Mouse (Mus musculus): Measurements from ENCODE around the gene Anxa5.

The Anxa5 gene

GRCm38 (mm10) chr3:36455124-36455523 lies 20.6 kb downstream of the Anxa5 start:
- in situ Hi-C loops (cut with MboI, MseI) = loop anchor here (25.0 kb wide), 1 partner anchor 518 kb away; the partner anchor contains the start of gene Dcun1d1

- in situ Hi-C loops (cut with MboI, MseI) = loop anchor here (25.0 kb wide), 1 partner anchor 515 kb away; the partner anchor contains the start of gene Dcun1d1
Measured at GRCm38 (mm10) chr3:36452502-36452901, 23.2 kb downstream of the Anxa5 start.

DNA sequence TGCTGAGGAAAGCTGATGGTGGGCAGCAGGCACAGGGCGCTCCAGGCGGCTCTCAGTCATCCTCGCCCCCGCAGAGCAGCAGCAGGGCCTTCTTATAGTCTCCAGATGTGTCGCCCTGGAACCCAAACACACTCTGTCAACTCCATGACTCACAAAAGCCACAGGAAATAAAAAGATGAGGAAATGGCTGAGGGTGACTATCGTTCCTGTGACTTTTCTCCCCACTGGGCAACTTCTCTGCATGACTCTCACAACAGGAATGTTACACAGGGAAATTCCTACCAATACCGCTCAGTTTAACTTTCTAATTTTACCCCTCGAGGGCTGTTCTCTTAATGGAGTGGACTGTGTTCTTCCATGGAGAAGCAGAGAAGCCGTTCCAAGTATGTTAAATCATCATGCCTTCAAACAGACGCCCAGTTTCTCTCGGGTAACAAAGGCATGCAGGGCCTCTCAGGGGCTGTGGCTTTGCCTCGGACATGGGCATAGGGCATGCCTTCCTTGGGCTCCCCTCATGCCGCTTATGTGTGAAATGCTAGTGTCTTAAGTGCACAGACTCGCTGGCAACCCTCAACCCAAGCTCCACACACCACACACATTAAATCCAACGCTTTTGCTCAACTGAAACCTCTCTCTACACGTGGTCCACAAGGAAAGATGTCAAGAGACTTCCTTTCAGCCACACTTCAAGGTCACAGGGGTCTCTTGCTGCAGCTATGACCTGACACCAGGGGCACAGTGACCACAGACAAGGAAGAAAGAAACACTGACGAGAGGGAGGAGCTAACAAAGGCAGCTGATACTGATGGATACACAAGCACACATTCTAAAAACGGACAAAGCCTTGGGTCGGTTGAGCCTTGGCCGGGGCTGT lies 26.2 kb downstream of the Anxa5 start:
- in situ Hi-C loops (cut with MboI, MseI) = loop anchor here (10.0 to 25.0 kb wide), 2 partner anchors 45 to 512 kb away; partner anchors contain the start of gene Dcun1d1

DNA sequence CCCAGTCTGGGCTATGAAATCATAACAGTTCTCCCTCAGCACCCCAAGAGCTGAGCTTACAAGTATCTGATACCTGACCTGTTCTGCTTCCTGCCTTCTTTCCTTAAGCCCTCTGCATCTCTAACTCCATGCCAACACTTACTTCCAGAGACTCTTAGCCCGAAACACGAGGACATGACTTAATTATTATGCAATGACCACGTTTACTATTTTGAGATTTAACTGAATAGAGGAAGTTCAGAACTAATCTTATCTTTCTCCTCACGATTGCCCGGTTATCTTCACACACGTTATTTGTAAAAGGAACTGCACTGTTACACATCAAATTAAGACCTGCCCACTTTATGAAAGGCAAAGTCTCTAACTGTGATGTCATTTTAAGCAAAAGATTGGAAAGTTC lies 28.8 kb downstream of the Anxa5 start:
- in situ Hi-C loops (cut with MboI, MseI) = loop anchor here (10.0 kb wide), 1 partner anchor 48 kb away; no protein-coding TSS in a partner anchor

- in situ Hi-C loops (cut with MboI, MseI) = loop anchor here (10.0 kb wide), 1 partner anchor 48 kb away; no protein-coding TSS in a partner anchor
Measured at GRCm38 (mm10) chr3:36446506-36446905, 29.2 kb downstream of the Anxa5 start.

GRCm38 (mm10) chr3:36446041-36446440 lies 29.7 kb downstream of the Anxa5 start:
- in situ Hi-C loops (cut with MboI, MseI) = loop anchor here (10.0 kb wide), 1 partner anchor 49 kb away; no protein-coding TSS in a partner anchor

GRCm38 (mm10) chr3:36442426-36442825 lies 33.3 kb downstream of the Anxa5 start:
- in situ Hi-C loops (cut with MboI, MseI) = loop anchor here (10.0 kb wide), 1 partner anchor 52 kb away; no protein-coding TSS in a partner anchor

DNA sequence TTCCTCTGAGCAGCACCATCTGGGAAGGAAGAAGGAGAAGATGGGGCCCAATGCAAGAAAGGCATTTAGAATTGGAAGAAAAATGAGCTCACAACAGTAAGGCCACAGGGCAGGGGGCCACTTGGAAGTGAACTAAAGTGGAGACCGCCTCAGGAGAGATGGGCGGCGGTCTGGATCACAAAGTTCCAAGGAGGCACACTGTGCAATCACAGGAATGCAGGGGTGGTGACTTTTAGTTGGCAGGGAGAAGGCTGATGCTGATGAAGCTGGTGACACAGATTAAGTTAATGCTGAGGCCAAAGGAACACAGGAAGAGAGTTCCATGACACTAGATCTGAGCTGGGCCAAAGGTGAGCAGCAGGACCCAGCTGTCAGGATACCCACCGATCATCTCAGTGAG lies 35.4 kb downstream of the Anxa5 start:
- in situ Hi-C loops (cut with MboI, MseI) = loop anchor here (10.0 kb wide), 1 partner anchor 55 kb away; no protein-coding TSS in a partner anchor

DNA sequence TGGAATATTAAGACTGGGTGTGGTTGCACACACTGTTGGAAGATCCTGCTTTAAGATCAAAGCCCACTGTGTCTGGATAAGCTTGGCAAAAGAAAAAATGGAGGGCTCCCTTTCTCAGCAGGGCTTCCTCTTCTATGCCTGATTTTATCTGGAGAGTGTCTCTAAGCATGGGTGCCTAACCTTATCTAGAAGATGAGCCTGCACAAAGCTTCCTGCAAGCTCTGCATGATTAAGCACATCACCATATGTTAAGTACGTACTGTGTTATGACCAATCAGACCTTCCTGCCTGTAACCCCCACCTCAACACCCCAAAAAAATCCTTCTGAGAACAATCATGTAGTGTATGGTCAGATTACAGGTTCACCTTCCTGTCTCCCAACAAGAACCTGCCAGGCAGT lies 45.3 kb downstream of the Anxa5 start:
- in situ Hi-C loops (cut with MboI, MseI) = no loop called here

DNA sequence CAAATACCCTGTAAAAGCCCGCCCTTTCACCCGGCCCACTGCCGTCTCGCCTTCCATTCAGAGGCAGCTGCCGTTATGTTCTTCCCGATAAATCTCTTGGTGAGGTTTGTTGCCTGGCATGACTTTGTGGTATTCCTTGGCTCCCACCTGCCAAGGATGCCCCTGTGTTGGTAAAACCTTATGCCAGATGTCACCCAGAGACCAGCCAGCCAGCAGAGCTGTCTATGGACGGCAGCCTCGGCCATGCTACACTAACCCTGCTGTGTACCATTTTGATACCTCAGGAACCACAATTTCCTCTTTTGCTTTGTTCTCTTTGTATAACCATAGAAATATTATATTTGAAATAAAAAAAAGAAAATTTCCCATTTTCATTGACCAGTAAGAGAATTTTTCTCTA lies 48.3 kb downstream of the Anxa5 start:
- in situ Hi-C loops (cut with MboI, MseI) = no loop called here

DNA sequence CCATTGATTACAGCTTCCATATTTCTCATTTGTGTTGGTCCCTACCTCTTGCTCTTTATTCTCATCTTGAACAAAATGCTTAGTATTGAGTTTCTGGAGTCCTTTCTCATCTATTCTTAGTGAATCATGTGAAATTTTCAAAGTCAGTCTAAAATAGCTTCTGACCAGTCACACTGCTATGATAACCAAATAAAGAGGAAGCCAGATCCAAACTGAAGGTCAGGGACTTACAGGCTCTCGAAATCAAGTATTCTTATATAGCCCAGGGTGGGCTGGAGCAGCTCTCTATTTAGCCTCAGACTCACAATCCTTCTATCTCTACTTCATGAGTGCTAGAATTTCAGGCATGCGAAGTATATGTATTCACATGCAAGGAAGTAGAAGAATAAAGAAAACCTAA lies 66.2 kb downstream of the Anxa5 start:
- in situ Hi-C loops (cut with MboI, MseI) = no loop called here

DNA sequence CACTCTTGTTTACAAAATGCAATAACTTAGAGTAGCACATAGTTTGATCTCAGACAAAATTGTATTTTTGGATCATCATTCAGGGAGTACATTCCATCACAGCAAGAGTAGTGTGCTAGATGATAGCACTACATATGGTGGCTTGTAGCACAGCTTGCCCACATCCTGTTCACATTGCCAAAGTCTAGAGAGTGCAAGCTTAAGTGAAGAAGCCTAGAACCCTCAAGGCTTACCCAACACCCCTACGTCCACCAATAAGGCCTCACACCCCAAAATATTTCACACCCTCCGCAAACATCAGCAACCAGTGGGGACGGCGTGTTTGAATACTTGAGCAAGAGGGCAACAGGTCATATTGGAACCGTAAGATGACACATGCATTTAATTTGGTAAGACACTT lies 68.7 kb downstream of the Anxa5 start:
- in situ Hi-C loops (cut with MboI, MseI) = no loop called here

- in situ Hi-C loops (cut with MboI, MseI) = no loop called here
Measured at GRCm38 (mm10) chr3:36406340-36406739, 69.4 kb downstream of the Anxa5 start.

GRCm38 (mm10) chr3:36401900-36402299 lies 73.8 kb downstream of the Anxa5 start:
- in situ Hi-C loops (cut with MboI, MseI) = no loop called here

DNA sequence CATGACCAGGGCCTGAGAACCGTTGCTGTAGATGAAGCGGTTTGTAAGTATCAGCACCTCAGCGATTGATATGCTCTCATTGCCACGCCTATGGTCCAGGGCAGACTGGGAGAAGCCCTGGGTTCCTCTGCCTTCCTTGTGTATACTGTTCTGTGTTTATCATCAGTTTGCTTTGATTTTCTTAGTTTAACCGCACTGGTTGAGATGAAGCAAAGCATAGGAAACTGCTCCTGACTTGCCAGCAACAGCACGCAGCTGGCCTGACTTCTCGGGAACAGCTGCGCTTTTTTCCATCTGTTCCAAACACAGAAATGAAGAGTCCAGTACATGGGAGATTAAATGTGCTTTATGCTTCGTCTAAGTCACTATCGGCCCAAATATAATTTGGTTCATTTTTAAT lies 75.0 kb downstream of the Anxa5 start:
- in situ Hi-C loops (cut with MboI, MseI) = no loop called here

All from T-helper 1 cell (primary cell).